Mouse (Mus musculus) lung, adult 18-20 months (tissue): ENCODE measurements around the gene Pacsin2.
A peak's percentile ranks its signal among the peaks of the same experiment; 100 is the strongest.
"Not testable (repeated sequence)": the region's sequence is repeated elsewhere in the genome, so short reads cannot be mapped to it uniquely, and the experiment has no call there.

Experiments used
- DNase-seq, 2 experiments: peaks; one replicate each; pipeline ENCODE4 v3.0.0; 2022; ENCODE audit warnings: mixed read lengths in 2 of 2

Gene Pacsin2

GRCm38 (mm10) chr15:83464083-83464904 is at the start of gene Pacsin2:
TSS of gene Pacsin2 (minus strand) at chr15:83464606.
- DNase-seq = peak; percentile 100

- no peak for DNase-seq
Measured at GRCm38 (mm10) chr15:83512489-83513281, 48.3 kb upstream of the Pacsin2 start.

- peak; percentile 97 to 98 for DNase-seq
Measured at GRCm38 (mm10) chr15:83510805-83511405, 46.5 kb upstream of the Pacsin2 start, which contains the start of gene Ttll1. TSS of gene Ttll1 (minus strand) at chr15:83510893.

DNA sequence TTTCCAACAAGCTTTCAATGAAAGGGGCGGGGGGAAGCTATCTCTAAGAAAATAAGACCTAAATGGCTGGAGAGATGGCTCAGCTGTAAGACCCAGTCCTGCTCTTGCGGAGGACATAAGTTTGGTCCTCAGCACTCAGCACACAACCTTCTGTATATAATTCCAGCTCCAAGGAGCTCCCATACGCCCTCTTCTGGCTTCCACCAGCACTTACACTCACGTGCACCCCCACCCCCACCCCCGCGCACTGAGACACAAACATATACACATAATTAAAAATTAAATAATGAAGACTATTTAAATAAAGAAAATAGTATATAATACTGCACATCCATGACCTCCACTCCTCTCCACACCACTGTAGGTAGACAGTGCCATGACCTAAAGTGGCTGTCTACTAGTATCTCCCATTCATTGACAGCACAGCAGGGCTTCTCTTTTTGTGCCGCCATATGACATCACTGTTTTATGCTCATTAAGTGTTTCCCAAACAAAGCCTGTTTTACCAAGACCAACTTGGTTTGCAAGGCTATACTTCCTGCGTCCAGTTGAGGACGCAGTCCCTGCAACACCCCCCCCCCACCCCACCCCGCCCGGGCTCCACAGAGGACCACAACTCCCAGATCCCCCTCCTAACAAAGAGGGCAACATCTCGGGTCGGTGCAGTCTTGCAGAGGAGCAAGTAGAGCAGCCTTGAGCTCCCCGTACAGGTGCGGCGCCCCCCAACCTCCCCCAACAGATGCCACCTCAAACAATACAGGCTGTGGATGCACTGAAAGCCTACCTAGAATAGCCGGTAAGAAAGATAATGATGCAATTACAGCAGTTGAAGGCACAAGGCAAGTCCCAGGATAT is 45.8 kb upstream of the Pacsin2 start:
- DNase-seq = no peak

- DNase-seq = not testable (repeated sequence)
Measured at GRCm38 (mm10) chr15:83501483-83501882, 37.1 kb upstream of the Pacsin2 start.

DNA sequence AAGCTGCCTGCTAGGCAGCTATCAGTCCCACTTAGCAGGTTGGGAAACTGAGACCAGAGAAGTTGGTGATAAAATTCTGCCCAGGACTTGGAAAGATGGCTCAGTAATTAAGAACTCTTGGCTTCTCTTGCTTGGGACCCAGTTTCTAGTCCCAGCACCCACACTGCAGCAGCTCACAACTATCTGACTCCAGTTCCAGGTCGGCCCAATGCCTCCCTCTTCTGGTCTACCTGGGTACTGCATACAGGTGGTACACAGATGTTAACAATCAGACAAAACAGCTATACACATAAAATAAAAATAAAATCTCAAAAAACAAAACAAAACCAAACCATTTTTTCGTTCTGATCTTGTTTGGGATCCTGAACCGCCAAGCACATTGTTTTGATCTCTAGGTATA is 35.9 kb upstream of the Pacsin2 start:
- peak in 1 of 2 experiments; percentile 26 for DNase-seq

GRCm38 (mm10) chr15:83499211-83499755 is 34.9 kb upstream of the Pacsin2 start:
- peak in 1 of 2 experiments; percentile 62 for DNase-seq

GRCm38 (mm10) chr15:83497299-83497698 is 32.9 kb upstream of the Pacsin2 start:
- no peak for DNase-seq

GRCm38 (mm10) chr15:83495787-83496367 is 31.5 kb upstream of the Pacsin2 start:
- no peak for DNase-seq

GRCm38 (mm10) chr15:83495195-83495594 is 30.8 kb upstream of the Pacsin2 start:
- no peak for DNase-seq

- DNase-seq = no peak
Measured at GRCm38 (mm10) chr15:83494572-83494920, 30.1 kb upstream of the Pacsin2 start.

DNA sequence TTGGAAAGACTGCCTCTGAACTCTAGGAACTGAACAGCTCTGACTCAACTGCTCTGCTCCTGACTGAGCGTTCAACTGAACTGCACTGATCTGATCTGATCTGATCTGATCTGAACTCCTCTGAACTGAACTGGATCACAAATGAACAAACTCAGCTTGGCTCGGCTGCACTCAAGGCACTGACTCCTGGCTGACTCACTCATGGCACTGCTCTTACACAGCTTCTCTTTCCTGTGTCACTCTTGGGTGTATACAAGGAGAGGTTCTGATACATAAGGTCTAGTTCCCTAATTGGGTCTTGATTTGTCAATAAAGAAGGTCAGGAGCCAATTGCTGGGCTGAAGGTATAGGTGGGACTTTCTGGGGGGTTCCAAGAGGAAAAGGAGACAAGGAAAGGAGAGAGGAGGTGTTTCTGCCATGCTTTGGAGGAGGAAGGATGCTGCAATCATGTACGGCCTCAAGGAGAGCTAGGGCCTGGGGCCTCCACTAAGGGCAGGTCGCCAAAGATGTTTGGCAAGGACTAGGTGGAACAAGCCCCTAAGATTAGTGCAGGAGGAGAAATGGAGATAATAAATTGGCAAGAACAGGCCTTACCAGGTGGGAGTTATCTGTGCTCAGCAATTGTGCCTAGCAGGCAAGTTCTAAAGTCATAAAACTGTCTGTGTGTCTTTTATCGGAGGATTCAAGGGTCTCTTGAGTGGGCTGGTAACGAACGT is 29.6 kb upstream of the Pacsin2 start:
- no peak for DNase-seq

DNA sequence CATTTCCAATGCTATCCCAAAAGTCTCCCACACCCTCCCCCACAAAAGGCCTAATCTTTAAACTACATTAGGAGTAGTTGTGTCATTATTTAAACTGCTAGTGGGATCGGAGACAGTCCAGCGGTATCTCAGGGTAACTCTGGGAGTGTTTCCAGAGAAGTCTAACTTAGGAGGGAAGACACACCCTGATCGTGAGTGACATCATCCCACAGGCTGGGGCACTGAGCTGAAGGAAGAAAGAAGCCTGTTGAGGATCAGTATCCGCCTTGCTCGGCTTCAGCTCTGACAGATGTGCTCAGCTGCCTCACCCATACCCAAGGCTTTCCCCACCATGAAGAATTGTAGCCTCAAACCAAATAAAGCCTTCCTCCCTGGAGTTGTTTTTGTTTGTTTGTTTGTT is 27.5 kb upstream of the Pacsin2 start:
- DNase-seq = peak; percentile 39

DNA sequence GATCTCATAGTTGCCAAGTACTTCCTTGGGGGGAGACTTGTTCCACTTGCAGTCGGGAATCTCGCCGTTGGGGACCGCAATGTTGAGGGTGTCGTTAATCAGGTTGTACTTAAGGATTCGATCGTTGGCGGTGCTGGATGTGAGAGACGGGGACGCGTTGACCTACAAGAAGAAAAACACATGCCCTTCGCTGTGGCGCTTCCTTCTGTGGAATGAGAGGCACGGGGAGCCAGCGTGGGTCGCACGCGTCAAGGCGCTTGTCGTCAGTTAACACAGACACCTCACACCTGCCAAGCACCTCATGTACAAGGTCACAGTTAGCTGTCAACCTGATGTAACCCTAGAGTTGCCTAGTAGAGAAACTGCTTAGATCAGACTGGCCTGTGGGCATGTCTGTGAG is 25.1 kb upstream of the Pacsin2 start:
- DNase-seq = no peak

- DNase-seq = no peak
Measured at GRCm38 (mm10) chr15:83487477-83488115, 23.2 kb upstream of the Pacsin2 start.

DNA sequence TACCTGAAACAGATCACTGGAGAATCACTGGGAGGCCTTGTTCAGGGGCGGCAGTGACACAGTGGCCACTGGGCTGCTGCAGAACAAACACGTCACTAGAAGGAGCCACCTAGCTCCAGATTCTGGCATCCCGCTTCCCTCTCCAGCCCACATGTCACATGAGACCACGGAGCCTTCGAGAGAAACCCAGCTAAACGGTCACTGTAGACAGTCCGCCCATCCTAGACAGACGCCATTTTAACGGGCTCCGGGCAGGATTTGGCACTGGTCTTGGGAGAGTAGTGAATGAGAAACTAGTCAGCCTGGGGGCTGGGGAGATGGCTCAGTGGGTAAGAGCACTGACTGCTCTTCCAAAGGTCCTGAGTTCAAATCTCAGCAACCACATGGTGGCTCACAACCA is 19.9 kb upstream of the Pacsin2 start:
- DNase-seq = no peak

- DNase-seq = peak in 1 of 2 experiments; percentile 50
Measured at GRCm38 (mm10) chr15:83483482-83483881, 19.1 kb upstream of the Pacsin2 start.

DNA sequence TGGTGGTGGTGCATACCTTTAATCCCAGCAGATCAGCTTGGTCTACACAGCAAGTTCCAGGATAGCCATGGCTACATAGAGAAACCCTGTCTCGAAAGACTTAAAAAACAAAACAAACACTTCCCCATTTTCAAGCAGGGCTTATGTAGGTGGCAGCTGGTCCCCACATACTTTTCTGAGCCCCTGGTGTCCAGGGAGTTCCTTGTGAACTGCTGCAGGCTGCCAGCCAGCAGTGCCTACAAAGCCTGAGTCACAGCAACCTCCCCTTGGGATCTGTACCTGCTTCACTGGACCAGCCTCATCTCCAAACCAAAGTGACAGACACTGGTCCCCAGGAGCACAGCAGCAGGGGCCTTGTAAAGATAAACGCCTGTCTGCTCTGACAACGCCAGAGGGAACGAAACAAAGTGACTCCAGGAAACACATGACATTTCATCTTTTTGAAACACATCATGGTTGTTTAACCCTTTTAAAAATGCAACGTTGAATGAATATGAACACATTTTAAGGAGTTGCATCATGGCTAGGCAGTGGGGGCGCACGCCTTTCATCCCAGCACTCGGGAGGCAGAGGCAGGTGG is 18.3 kb upstream of the Pacsin2 start:
- DNase-seq = no peak

GRCm38 (mm10) chr15:83481236-83481780 is 16.9 kb upstream of the Pacsin2 start:
- DNase-seq = no peak

- no peak for DNase-seq
Measured at GRCm38 (mm10) chr15:83479818-83480217, 15.4 kb upstream of the Pacsin2 start.
